ENCODE assay signal across 9 mouse cellular contexts in the genomic region with DNA sequence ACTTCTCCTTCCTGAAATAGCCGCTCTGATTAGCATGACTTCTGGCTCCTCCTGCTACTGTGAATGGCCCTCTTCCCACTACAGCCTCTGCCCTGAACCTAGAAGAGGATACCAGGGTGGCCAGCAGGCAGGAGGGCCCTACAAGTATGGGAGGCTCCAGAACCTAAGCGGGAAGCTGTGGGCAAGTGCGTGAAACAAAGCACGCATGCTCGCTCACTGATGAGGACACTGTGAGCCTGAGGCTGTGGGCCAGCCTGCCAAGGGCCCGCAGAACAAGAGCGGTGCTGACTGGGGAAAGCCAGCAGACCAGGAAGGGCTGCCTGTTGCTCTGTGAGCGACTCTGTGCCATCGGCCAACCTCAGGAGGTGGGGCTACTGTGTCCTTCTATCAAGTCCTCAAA.
A peak's percentile ranks its signal among the peaks of the same experiment; 100 is the strongest.
DNase-seq lines count a peak whose midpoint lies in the region; ATAC-seq lines count a peak whose summit lies in the region.
"Had no signal": no experiment of that assay in that cellular context is flagged by ENCODE, and none has a peak within 500 bp of the region (broad histone marks: within the 10 kb centered on the region; RNA-seq: fewer than 3 reads in every experiment).

No protein-coding gene starts in this region.

- ATAC-seq in kidney, embryonic 16.5 days (ENCODE audit: low FRiP score, low TSS enrichment), result peak; percentile 76
- ATAC-seq in inflammation-experienced regulatory T-cells, adult 6 months, result no peak
- ATAC-seq in monocyte, adult 5-6 weeks (replicated peaks; ENCODE audit: insufficient number of reproducible peaks, low FRiP score, low TSS enrichment, poor library complexity, severe bottlenecking), result no peak

- no peak overlapping the region for H3K4me2 ChIP-seq in kidney, embryonic 16.5 days (replicated peaks; ENCODE audit: low read depth, low read length)

- no peaks in the 10 kb centered on the region for H3K9me3 ChIP-seq in kidney, embryonic 16.5 days (ENCODE audit: low read length)

- H3K27me3 ChIP-seq in kidney, embryonic 16.5 days (ENCODE audit: insufficient read depth, low read length), result no peaks in the 10 kb centered on the region

- peak; percentile 95 for DNase-seq in heart, adult 11 months
- DNase-seq in heart, adult 8-10 months (ENCODE audit: low spot score), result no peak
- peak; percentile 32 for DNase-seq in urinary bladder, postnatal 14 days (ENCODE audit: low spot score)
- DNase-seq in urinary bladder, postnatal 10 days (ENCODE audit: low spot score), result no peak
- no peak for DNase-seq in adrenal gland, postnatal 4 days (ENCODE audit: low spot score in 2 of 2)

- H3K4me1 ChIP-seq in kidney, embryonic 16.5 days (ENCODE audit: insufficient read depth, low read length), result peaks cover 28% of the 10 kb centered on the region

- H3K4me3 ChIP-seq in kidney, embryonic 16.5 days (ENCODE audit: low read length), result no peak overlapping the region
- H3K4me3 ChIP-seq: myocyte had no signal

- H3K27ac ChIP-seq in kidney, embryonic 16.5 days (ENCODE audit: low read length), result peak overlapping the region; percentile 72

- no peaks in the 10 kb centered on the region for H3K36me3 ChIP-seq in kidney, embryonic 16.5 days (ENCODE audit: insufficient read depth, low read length)

- 63% methylated on average over 9 of the region's 9 CpGs for WGBS in kidney, embryonic 16.5 days

- H3K9ac ChIP-seq in kidney, embryonic 16.5 days (replicated peaks; ENCODE audit: low read length), result peak overlapping the region; percentile 39; the same call in 1 of the 2 replicates

Comparison
In these comparisons a context has a peak if more than half of its experiments do, and no peak if none do; other contexts are left out.
1. DNase-seq: peak in heart, adult 11 months (single experiment) and urinary bladder, postnatal 14 days (single experiment); none in heart, adult 8-10 months (single experiment), urinary bladder, postnatal 10 days (single experiment) and adrenal gland, postnatal 4 days (0 of 2).